Mouse (Mus musculus) liver, embryonic 12.5 days (tissue): ENCODE measurements around the gene Arfgap2. TPM values are rescaled to one million over a fixed set of nuclear protein-coding genes. Genes with fewer than 3 reads are reported as not detected.
A peak's percentile ranks its signal among the peaks of the same experiment; 100 is the strongest.

Source experiments
- ATAC-seq: fragments of 200-750 bp; cut with Nextera tagmentation; 2 replicates; pipeline ENCODE4 v1.8.0; 2017; ENCODE audit warnings: moderate number of reproducible peaks, mild to moderate bottlenecking, moderate library complexity
- H3K27ac ChIP-seq: fragments of 300-500 bp; sonication (generic); 2 replicates; pipeline ENCODE4 v1.5.1; 2016; ENCODE audit warnings: mild to moderate bottlenecking
- H3K27me3 ChIP-seq: fragments of 300-500 bp; sonication (generic); replicated peaks from 2 replicates; pipeline ENCODE4 v1.6.1; 2016; ENCODE audit warnings: mild to moderate bottlenecking, moderate library complexity
- H3K36me3 ChIP-seq: fragments of 300-500 bp; sonication (generic); 2 replicates; pipeline ENCODE4 v1.6.1; 2016; ENCODE audit warnings: mild to moderate bottlenecking, moderate library complexity
- H3K4me1 ChIP-seq: fragments of 300-500 bp; sonication (generic); 2 replicates; pipeline ENCODE4 v1.6.1; 2016
- H3K4me2 ChIP-seq: fragments of 300-500 bp; sonication (generic); 2 replicates; pipeline ENCODE4 v1.6.1; 2016; ENCODE audit warnings: mild to moderate bottlenecking, moderate library complexity
- H3K4me3 ChIP-seq: fragments of 300-500 bp; sonication (generic); 2 replicates; pipeline ENCODE4 v1.5.1; 2016; ENCODE audit warnings: mild to moderate bottlenecking, moderate library complexity
- H3K9ac ChIP-seq: fragments of 300-500 bp; sonication (generic); 2 replicates; pipeline ENCODE4 v1.6.1; 2016; ENCODE audit warnings: mild to moderate bottlenecking, moderate library complexity
- H3K9me3 ChIP-seq: fragments of 300-500 bp; sonication (generic); replicated peaks from 2 replicates; pipeline ENCODE4 v1.6.1; 2016; ENCODE audit warnings: mild to moderate bottlenecking, moderate library complexity
- WGBS: fragments of 180-500 bp; shearing (Covaris S2); methylation state at CpG from one replicate; pipeline ENCODE4 v1.1.7; 2016; ENCODE audit not compliant: insufficient replicate concordance; 5-methylcytosine and 5-hydroxymethylcytosine counted together
- polyA plus RNA-seq: library from polyadenylated mRNA; unstranded; fragments of >200 nt; fragmentation: Nextera tagmentation; extraction: Ambion mirVana; gene quantifications from 2 replicates; pipeline ENCODE4 v1.2.1, GENCODE M21; 2016

Arfgap2 gene
- polyA plus RNA-seq, 1 experiment from 2014 or later: 80.0 TPM

- H3K9me3 ChIP-seq: no peaks in the 10 kb centered on the region
- H3K9ac ChIP-seq: no peak overlapping the region
- no peak for ATAC-seq
- H3K27me3 ChIP-seq: no peaks in the 10 kb centered on the region
- WGBS: 87% methylated on average over 3 of the region's 3 CpGs
- H3K4me1 ChIP-seq: peaks cover 51% of the 10 kb centered on the region
- peak overlapping the region; percentile 77 for H3K27ac ChIP-seq
- peaks cover 69% of the 10 kb centered on the region for H3K36me3 ChIP-seq
- no peak overlapping the region for H3K4me3 ChIP-seq
- H3K4me2 ChIP-seq: peak overlapping the region; percentile 2; the same call in 1 of the 2 replicates
Measured at GRCm38 (mm10) chr2:91268042-91268441, 3.3 kb downstream of the Arfgap2 start.

GRCm38 (mm10) chr2:91268706-91269105 is 3.9 kb downstream of the Arfgap2 start:
- H3K9me3 ChIP-seq: no peaks in the 10 kb centered on the region
- ATAC-seq: no peak
- H3K4me1 ChIP-seq: peaks cover 48% of the 10 kb centered on the region
- H3K4me3 ChIP-seq: no peak overlapping the region
- H3K4me2 ChIP-seq: peak overlapping the region; percentile 37
- 74% methylated on average over 2 of the region's 2 CpGs for WGBS
- H3K27ac ChIP-seq: peak overlapping the region; percentile 77
- 0 out of 2 replicates have a peak overlapping the region, but pooled peaks have one; percentile 14 for H3K9ac ChIP-seq
- no peaks in the 10 kb centered on the region for H3K27me3 ChIP-seq
- peaks cover 73% of the 10 kb centered on the region for H3K36me3 ChIP-seq

- Histone ChIP-seq H3K4me1 (peaks cover 38% of the 10 kb centered on the region), H3K27me3 (no peaks in the 10 kb centered on the region), H3K27ac (peak overlapping the region; percentile 77), H3K9ac (no peak overlapping the region), H3K9me3 (no peaks in the 10 kb centered on the region), H3K4me2 (peak overlapping the region; percentile 37; the same call in 1 of the 2 replicates), H3K36me3 (peaks cover 83% of the 10 kb centered on the region), H3K4me3 (no peak overlapping the region)
- 86% methylated on average over 8 of the region's 8 CpGs for WGBS
- ATAC-seq: no peak
Measured at GRCm38 (mm10) chr2:91269687-91270133, 4.9 kb downstream of the Arfgap2 start.

- no peak overlapping the region for H3K27ac ChIP-seq
- no peaks in the 10 kb centered on the region for H3K4me1 ChIP-seq
- H3K9ac ChIP-seq: no peak overlapping the region
- WGBS: 31% methylated on average over 10 of the region's 10 CpGs
- H3K36me3 ChIP-seq: peaks cover 41% of the 10 kb centered on the region
- H3K4me3 ChIP-seq: no peak overlapping the region
- peak; percentile 45 for ATAC-seq
- no peak overlapping the region for H3K4me2 ChIP-seq
- H3K9me3 ChIP-seq: no peaks in the 10 kb centered on the region
- H3K27me3 ChIP-seq: no peaks in the 10 kb centered on the region
Measured at GRCm38 (mm10) chr2:91278749-91279371, 14.1 kb downstream of the Arfgap2 start.

GRCm38 (mm10) chr2:91279372-91279755 is 14.6 kb downstream of the Arfgap2 start:
- 66% methylated on average over 2 of the region's 2 CpGs for WGBS
- 0 out of 2 replicates have a peak, but pooled peaks have one; percentile 22 for ATAC-seq

GRCm38 (mm10) chr2:91281366-91281765 is 16.6 kb downstream of the Arfgap2 start:
- H3K27me3 ChIP-seq: peaks cover 3% of the 10 kb centered on the region; the same call in 1 of the 2 replicates
- 58% methylated on average over 5 of the region's 5 CpGs for WGBS
- ATAC-seq: peak; percentile 23

More at GRCm38 (mm10) chr2:91279372-91279755, 14.6 kb downstream of the Arfgap2 start:
- Histone ChIP-seq H3K27ac (no peak overlapping the region), H3K4me3 (no peak overlapping the region), H3K36me3 (peaks cover 36% of the 10 kb centered on the region), H3K4me1 (no peaks in the 10 kb centered on the region), H3K4me2 (no peak overlapping the region), H3K9me3 (no peaks in the 10 kb centered on the region), H3K9ac (no peak overlapping the region), H3K27me3 (no peaks in the 10 kb centered on the region; the same call in 1 of the 2 replicates)

GRCm38 (mm10) chr2:91283972-91284371 is 19.2 kb downstream of the Arfgap2 start:
- H3K9me3 ChIP-seq: no peaks in the 10 kb centered on the region
- H3K36me3 ChIP-seq: no peaks in the 10 kb centered on the region
- H3K9ac ChIP-seq: no peak overlapping the region
- no peak for ATAC-seq
- 58% methylated on average over 3 of the region's 3 CpGs for WGBS
- H3K27me3 ChIP-seq: peaks cover 5% of the 10 kb centered on the region; the same call in 1 of the 2 replicates
- H3K27ac ChIP-seq: no peak overlapping the region
- H3K4me3 ChIP-seq: no peak overlapping the region
- H3K4me2 ChIP-seq: no peak overlapping the region
- H3K4me1 ChIP-seq: peaks cover 8% of the 10 kb centered on the region

More at GRCm38 (mm10) chr2:91281366-91281765, 16.6 kb downstream of the Arfgap2 start:
- Histone ChIP-seq H3K4me2 (no peak overlapping the region), H3K4me3 (no peak overlapping the region), H3K27ac (no peak overlapping the region), H3K9ac (no peak overlapping the region), H3K4me1 (0 out of 2 replicates have a peak, but pooled peaks cover 2% of the 10 kb centered on the region), H3K36me3 (peaks cover 16% of the 10 kb centered on the region), H3K9me3 (no peaks in the 10 kb centered on the region)

- H3K4me1 ChIP-seq: peaks cover 8% of the 10 kb centered on the region
- WGBS: 63% methylated on average over 13 of the region's 13 CpGs
- H3K9ac ChIP-seq: no peak overlapping the region
- H3K9me3 ChIP-seq: no peaks in the 10 kb centered on the region
- no peaks in the 10 kb centered on the region for H3K36me3 ChIP-seq
- H3K27ac ChIP-seq: no peak overlapping the region
- no peak overlapping the region for H3K4me3 ChIP-seq
- peaks cover 5% of the 10 kb centered on the region; the same call in 1 of the 2 replicates for H3K27me3 ChIP-seq
- no peak for ATAC-seq
- no peak overlapping the region for H3K4me2 ChIP-seq
Measured at GRCm38 (mm10) chr2:91284375-91285199, 19.8 kb downstream of the Arfgap2 start.

- Histone ChIP-seq H3K4me3 (no peak overlapping the region), H3K36me3 (no peaks in the 10 kb centered on the region), H3K27ac (no peak overlapping the region), H3K4me1 (peaks cover 8% of the 10 kb centered on the region), H3K9ac (no peak overlapping the region), H3K27me3 (peaks cover 5% of the 10 kb centered on the region; the same call in 1 of the 2 replicates), H3K4me2 (no peak overlapping the region), H3K9me3 (no peaks in the 10 kb centered on the region)
- no peak for ATAC-seq
- WGBS: 14% methylated on average over 7 of the region's 7 CpGs
Measured at GRCm38 (mm10) chr2:91285885-91286505, 21.2 kb downstream of the Arfgap2 start.

- Histone ChIP-seq H3K9me3 (no peaks in the 10 kb centered on the region), H3K4me2 (no peak overlapping the region), H3K27me3 (peaks cover 5% of the 10 kb centered on the region; the same call in 1 of the 2 replicates), H3K9ac (no peak overlapping the region), H3K4me3 (no peak overlapping the region), H3K4me1 (peaks cover 8% of the 10 kb centered on the region), H3K27ac (no peak overlapping the region), H3K36me3 (no peaks in the 10 kb centered on the region)
- WGBS: 27% methylated on average over 6 of the region's 6 CpGs
- peak; percentile 28; the same call in 1 of the 2 replicates for ATAC-seq
Measured at GRCm38 (mm10) chr2:91287563-91287962, 22.8 kb downstream of the Arfgap2 start.

- Histone ChIP-seq H3K9ac (no peak overlapping the region), H3K9me3 (no peaks in the 10 kb centered on the region), H3K4me1 (peaks cover 6% of the 10 kb centered on the region), H3K27me3 (0 out of 2 replicates have a peak, but pooled peaks cover 2% of the 10 kb centered on the region), H3K27ac (no peak overlapping the region), H3K4me2 (no peak overlapping the region), H3K4me3 (no peak overlapping the region), H3K36me3 (no peaks in the 10 kb centered on the region)
- WGBS: 69% methylated on average over 12 of the region's 12 CpGs
- ATAC-seq: no peak
Measured at GRCm38 (mm10) chr2:91291197-91292007, 26.6 kb downstream of the Arfgap2 start.
